Mouse (Mus musculus): ENCODE data around the gene Eif3k. TPM values are rescaled to one million over a fixed set of nuclear protein-coding genes. Genes with fewer than 3 reads are reported as not detected.

The Eif3k gene
- polyA plus RNA-seq, 1 experiment from 2014 or later: 339 TPM

DNA sequence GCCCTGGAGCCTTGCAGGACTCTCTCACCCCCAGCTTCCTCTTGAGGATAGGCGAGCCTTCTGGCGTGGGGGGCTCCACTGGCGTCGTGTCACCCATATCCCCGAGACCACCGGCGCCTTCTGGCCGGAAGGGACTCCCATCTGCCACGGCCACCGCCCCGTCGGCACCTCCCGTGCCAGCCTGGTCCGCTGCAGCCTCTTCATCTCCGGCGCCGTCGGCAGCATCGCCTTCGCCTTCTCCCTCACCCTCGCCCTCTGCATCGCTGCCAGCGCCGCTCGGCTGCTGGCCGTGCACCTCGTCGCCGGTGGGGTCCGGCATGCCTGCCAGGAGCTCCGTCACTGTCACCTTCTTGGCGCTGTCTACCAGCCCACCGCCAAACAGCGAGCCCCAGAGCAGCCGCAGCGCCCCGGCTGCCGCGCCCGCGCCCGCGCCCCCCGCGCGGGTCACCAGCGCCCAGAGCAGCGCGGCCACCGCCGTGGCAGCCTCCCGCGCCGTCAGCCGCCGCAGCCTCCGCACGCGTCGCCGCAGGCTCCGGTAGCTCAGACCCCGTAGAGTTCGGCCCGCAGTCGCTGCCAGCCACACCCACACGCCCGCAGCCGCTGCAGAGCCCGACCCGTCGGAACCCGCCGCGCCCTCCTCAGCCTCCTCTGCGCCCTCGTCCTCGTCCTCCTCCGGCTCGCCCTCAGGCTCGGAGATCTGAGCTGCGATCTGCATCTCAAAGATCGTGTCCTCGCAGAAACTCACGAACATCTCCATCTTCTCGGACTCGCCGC lies 38.0 kb upstream of the Eif3k start:
- H3K27ac ChIP-seq (ENCODE audit: low read length): no peak overlapping the region
- no peaks in the 10 kb centered on the region for H3K9me3 ChIP-seq (replicated peaks; ENCODE audit: control insufficient read depth, low read length)
- H3K36me3 ChIP-seq (ENCODE audit: control insufficient read depth, insufficient read depth, low read length): no peaks in the 10 kb centered on the region
- 0 out of 2 replicates have a peak, but pooled peaks cover 7% of the 10 kb centered on the region for H3K4me1 ChIP-seq (ENCODE audit: control insufficient read depth, insufficient read depth, low read length)
- peak overlapping the region; percentile 47 for H3K4me3 ChIP-seq (replicated peaks; ENCODE audit: low read length)
- peak overlapping the region; percentile 51 for H3K9ac ChIP-seq (ENCODE audit: low read length)
- WGBS: 3% methylated on average over 87 of the region's 88 CpGs
- peak; percentile 14; the same call in 1 of the 2 replicates for ATAC-seq (ENCODE audit: insufficient read depth, low FRiP score)
- peak overlapping the region; percentile 66 for H3K4me2 ChIP-seq (ENCODE audit: low read depth, low read length)
- peaks cover 32% of the 10 kb centered on the region for H3K27me3 ChIP-seq (ENCODE audit: control insufficient read depth, insufficient read depth, low read length)

DNA sequence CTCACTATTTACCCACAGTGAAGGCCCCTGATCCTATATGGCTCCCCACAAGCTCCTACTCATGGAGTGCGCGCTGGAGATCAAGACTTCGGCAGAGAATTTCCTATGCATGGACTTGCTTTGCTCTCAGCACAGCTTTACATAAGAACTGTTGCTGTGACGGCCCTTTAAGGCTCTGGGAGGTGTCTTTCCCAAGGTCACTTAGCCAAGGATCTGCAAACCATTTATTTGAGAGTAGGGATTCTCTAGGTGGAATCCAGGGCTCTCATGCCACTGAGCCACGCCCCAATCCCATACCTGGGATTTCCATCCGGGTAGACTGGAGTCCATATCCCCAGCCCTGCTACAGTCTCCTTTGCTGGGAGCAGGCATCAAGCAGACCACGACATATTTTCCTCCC lies 35.6 kb upstream of the Eif3k start:
- ATAC-seq (ENCODE audit: insufficient read depth, low FRiP score): no peak
- Histone ChIP-seq H3K9ac (ENCODE audit: low read length) (no peak overlapping the region), H3K4me3 (replicated peaks; ENCODE audit: low read length) (no peak overlapping the region), H3K4me2 (ENCODE audit: low read depth, low read length) (no peak overlapping the region), H3K36me3 (ENCODE audit: control insufficient read depth, insufficient read depth, low read length) (no peaks in the 10 kb centered on the region), H3K27me3 (ENCODE audit: control insufficient read depth, insufficient read depth, low read length) (peaks cover 32% of the 10 kb centered on the region), H3K9me3 (replicated peaks; ENCODE audit: control insufficient read depth, low read length) (no peaks in the 10 kb centered on the region), H3K27ac (ENCODE audit: low read length) (no peak overlapping the region), H3K4me1 (ENCODE audit: control insufficient read depth, insufficient read depth, low read length) (0 out of 2 replicates have a peak, but pooled peaks cover 7% of the 10 kb centered on the region)
- 82% methylated on average over 7 of the region's 7 CpGs for WGBS

DNA sequence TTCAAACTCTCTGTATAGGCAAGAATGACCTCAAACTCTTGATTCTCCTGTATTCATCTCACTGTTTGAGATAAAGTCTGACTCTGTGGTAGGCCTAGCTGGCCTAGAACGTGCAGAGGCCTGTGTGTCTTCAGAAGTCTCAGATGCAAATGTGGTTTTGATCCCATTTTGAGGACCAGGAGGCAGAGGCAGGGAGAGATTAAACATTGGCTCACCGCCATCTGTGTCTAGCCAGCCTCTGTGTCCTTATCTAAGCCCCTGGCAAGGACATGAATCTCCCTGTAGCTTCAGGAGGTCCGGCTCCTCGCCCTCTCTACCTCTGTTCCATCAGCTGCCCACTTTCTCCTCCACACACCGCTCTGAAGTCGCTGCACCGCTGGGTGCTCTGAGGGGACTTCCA lies 34.8 kb upstream of the Eif3k start:
- no peak overlapping the region for H3K4me2 ChIP-seq (ENCODE audit: low read depth, low read length)
- 0 out of 2 replicates have a peak, but pooled peaks cover 7% of the 10 kb centered on the region for H3K4me1 ChIP-seq (ENCODE audit: control insufficient read depth, insufficient read depth, low read length)
- H3K4me3 ChIP-seq (replicated peaks; ENCODE audit: low read length): no peak overlapping the region
- no peaks in the 10 kb centered on the region for H3K36me3 ChIP-seq (ENCODE audit: control insufficient read depth, insufficient read depth, low read length)
- no peak overlapping the region for H3K9ac ChIP-seq (ENCODE audit: low read length)
- no peak overlapping the region for H3K27ac ChIP-seq (ENCODE audit: low read length)
- H3K27me3 ChIP-seq (ENCODE audit: control insufficient read depth, insufficient read depth, low read length): peaks cover 32% of the 10 kb centered on the region
- 87% methylated on average over 7 of the region's 7 CpGs for WGBS
- ATAC-seq (ENCODE audit: insufficient read depth, low FRiP score): no peak
- H3K9me3 ChIP-seq (replicated peaks; ENCODE audit: control insufficient read depth, low read length): no peaks in the 10 kb centered on the region

DNA sequence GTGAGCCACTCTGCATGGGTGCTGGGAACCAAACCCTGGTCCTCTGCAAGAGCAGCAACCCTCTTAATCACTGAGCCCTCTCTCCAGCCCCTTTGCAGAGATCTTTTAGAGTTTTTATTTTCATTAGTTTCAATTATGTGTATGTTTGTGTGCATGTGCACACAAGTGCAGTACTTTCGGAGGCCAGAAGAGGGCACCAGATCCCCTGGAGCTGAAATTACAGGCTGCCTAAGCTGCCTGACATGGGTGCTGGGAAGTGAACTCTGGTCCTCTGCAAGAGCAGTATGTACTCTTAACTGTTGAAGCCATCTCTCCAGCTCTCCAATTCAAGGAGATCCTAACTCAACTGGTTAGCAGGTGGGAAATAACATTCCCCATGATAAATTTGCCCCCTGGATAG lies 33.3 kb upstream of the Eif3k start:
- Histone ChIP-seq H3K4me2 (ENCODE audit: low read depth, low read length) (no peak overlapping the region), H3K27me3 (ENCODE audit: control insufficient read depth, insufficient read depth, low read length) (peaks cover 23% of the 10 kb centered on the region), H3K36me3 (ENCODE audit: control insufficient read depth, insufficient read depth, low read length) (no peaks in the 10 kb centered on the region), H3K4me1 (ENCODE audit: control insufficient read depth, insufficient read depth, low read length) (0 out of 2 replicates have a peak, but pooled peaks cover 7% of the 10 kb centered on the region), H3K9me3 (replicated peaks; ENCODE audit: control insufficient read depth, low read length) (0 out of 2 replicates have a peak, but pooled peaks cover 3% of the 10 kb centered on the region), H3K9ac (ENCODE audit: low read length) (no peak overlapping the region), H3K4me3 (replicated peaks; ENCODE audit: low read length) (no peak overlapping the region), H3K27ac (ENCODE audit: low read length) (no peak overlapping the region)
- 85% methylated on average over 1 of the region's 1 CpGs for WGBS
- ATAC-seq (ENCODE audit: insufficient read depth, low FRiP score): no peak

DNA sequence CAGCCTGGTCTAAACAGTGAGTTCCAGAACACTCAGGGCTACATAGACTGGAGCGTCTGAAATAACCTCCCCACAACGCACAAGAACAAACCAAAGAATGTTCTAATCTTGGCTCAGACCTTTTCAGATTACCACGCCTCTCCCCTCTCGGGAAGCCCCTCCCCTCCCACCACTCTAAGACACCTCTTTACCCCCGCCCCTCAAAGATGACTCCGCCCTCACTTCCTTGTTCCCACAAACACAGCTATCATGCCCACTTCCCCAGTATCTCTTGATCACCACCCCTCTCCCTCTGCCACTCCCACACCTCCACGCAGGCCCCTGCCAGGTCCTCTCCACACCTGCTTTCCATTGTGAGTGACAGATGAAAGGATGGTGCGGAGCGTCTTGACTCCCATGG lies 27.1 kb upstream of the Eif3k start:
- ATAC-seq (ENCODE audit: insufficient read depth, low FRiP score): no peak
- H3K4me1 ChIP-seq (ENCODE audit: control insufficient read depth, insufficient read depth, low read length): no peaks in the 10 kb centered on the region
- WGBS: 68% methylated on average over 9 of the region's 9 CpGs

DNA sequence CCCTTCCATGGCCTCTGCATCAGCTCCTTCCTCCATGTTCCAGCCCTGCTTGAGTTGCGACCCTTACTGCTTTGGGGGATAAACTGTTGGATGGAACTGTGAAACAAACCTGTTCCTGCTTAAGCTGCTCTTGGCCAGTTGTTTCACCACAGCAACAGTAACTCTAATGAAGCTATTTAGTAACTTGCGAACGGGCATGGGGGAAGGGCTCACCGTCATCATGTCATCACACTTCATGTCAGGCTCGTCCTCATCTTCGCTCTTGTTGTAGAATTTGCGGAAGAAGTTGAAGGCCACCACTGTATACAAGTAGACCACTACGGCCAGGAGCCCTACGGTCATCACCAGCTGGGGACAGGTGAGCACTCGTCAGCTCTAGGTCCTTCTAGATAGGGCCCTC lies 26.5 kb upstream of the Eif3k start:
- H3K27me3 ChIP-seq (ENCODE audit: control insufficient read depth, insufficient read depth, low read length): no peaks in the 10 kb centered on the region
- WGBS: 95% methylated on average over 10 of the region's 10 CpGs

More for the DNA sequence above, 27.1 kb upstream of the Eif3k start:
- Histone ChIP-seq H3K4me3 (replicated peaks; ENCODE audit: low read length) (no peak overlapping the region), H3K9me3 (replicated peaks; ENCODE audit: control insufficient read depth, low read length) (0 out of 2 replicates have a peak, but pooled peaks cover 3% of the 10 kb centered on the region), H3K27me3 (ENCODE audit: control insufficient read depth, insufficient read depth, low read length) (no peaks in the 10 kb centered on the region), H3K27ac (ENCODE audit: low read length) (no peak overlapping the region), H3K4me2 (ENCODE audit: low read depth, low read length) (no peak overlapping the region), H3K36me3 (ENCODE audit: control insufficient read depth, insufficient read depth, low read length) (no peaks in the 10 kb centered on the region), H3K9ac (ENCODE audit: low read length) (no peak overlapping the region)

DNA sequence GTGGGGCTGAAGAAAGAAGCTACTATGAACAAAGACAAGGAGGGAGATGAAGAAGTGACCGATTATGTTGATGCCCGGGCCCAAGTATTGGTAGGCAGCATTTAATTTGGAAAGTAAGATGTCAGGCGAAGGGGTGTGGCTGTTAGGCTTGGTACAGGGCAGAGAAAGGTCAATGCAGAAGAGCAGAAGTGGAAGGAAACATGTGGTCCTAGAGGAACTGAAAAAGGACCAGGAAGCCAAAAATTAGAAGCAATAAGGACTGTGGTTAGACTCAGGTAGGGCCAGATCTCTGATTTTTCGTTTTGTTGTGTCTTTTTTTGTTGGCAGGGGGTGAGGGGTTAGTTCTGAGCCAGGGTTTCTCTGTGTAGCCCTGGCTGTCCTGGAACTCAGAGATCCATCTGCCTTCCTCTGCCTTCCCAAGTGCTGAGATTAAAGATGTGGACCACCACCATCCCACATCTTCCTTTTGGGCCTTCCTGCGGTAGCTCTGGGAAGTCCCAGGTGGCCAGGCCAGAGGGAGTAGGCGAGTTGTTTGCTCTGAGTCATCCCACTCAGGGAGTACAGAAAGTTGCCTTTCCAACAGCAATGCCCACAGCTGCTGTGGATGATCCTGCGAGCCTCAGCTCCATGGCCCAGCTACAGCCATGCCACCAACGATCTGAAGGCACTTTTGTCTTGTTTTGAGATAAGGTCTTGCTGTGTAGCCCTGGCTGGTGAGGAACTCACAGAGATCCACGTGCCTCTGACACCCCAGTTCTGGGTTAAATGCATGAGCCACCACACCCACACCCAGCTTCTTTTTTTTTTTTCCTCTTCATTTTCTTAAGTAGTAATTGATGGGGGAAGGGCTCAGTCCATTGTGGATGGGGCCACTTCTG lies 25.8 kb upstream of the Eif3k start:
- Histone ChIP-seq H3K9me3 (replicated peaks; ENCODE audit: control insufficient read depth, low read length) (0 out of 2 replicates have a peak, but pooled peaks cover 3% of the 10 kb centered on the region), H3K4me1 (ENCODE audit: control insufficient read depth, insufficient read depth, low read length) (no peaks in the 10 kb centered on the region), H3K36me3 (ENCODE audit: control insufficient read depth, insufficient read depth, low read length) (no peaks in the 10 kb centered on the region), H3K9ac (ENCODE audit: low read length) (no peak overlapping the region; the same call in 1 of the 2 replicates), H3K4me3 (replicated peaks; ENCODE audit: low read length) (no peak overlapping the region), H3K27me3 (ENCODE audit: control insufficient read depth, insufficient read depth, low read length) (no peaks in the 10 kb centered on the region), H3K4me2 (ENCODE audit: low read depth, low read length) (no peak overlapping the region), H3K27ac (ENCODE audit: low read length) (no peak overlapping the region)
- no peak for ATAC-seq (ENCODE audit: insufficient read depth, low FRiP score)
- WGBS: 68% methylated on average over 9 of the region's 9 CpGs

More for the DNA sequence above, 26.5 kb upstream of the Eif3k start:
- ATAC-seq (ENCODE audit: insufficient read depth, low FRiP score): no peak
- Histone ChIP-seq H3K27ac (ENCODE audit: low read length) (no peak overlapping the region), H3K4me2 (ENCODE audit: low read depth, low read length) (no peak overlapping the region), H3K36me3 (ENCODE audit: control insufficient read depth, insufficient read depth, low read length) (no peaks in the 10 kb centered on the region), H3K4me3 (replicated peaks; ENCODE audit: low read length) (no peak overlapping the region), H3K9me3 (replicated peaks; ENCODE audit: control insufficient read depth, low read length) (0 out of 2 replicates have a peak, but pooled peaks cover 3% of the 10 kb centered on the region), H3K4me1 (ENCODE audit: control insufficient read depth, insufficient read depth, low read length) (no peaks in the 10 kb centered on the region), H3K9ac (ENCODE audit: low read length) (no peak overlapping the region)

DNA sequence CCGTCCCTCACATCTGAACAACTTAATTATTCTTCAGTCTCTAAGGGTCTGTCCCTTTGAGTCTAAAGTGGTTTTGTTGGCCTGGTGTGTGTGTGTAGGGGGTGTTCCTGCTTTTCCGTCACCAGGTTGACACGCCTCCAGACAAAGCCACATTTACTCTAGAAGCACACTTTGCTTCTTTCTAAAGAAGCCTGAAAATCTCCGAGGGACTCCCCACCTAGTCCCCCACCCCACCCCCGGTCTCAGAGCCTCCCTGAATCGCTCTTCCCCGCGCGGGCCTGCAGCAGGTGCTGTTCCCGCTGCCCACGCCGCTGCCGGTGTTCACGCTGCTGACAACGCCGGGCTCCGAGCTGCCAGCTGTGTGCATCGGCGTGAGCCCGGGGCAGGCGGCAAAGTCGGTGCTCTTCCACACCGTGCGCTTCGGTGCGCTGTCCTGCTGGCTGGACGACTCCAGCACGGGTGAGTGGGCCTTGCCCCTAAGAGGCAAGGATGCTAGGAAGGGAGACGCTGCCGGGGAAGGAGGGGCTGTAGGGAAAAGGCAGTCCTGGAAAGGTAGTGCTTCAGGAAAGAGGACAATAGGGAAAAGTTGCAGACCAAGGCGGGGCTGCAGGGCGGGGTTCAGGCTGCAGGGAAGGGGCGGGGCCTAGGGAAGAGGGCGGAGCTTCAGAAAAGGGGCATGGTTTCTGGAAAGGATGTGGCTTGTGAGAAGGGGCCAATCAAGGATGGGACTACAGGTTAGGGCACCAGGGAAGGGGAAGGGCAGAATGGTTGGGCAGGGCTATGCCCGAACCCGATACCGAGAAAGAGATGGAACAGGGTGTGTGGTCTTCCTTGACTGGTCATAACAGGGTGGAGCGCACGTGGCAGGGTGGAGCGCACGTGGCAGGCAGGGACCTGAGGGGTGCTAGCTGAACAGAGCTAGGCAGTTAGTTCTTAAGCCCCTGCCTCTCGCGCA lies 19.3 kb upstream of the Eif3k start:
- Histone ChIP-seq H3K27me3 (ENCODE audit: control insufficient read depth, insufficient read depth, low read length) (no peaks in the 10 kb centered on the region), H3K4me2 (ENCODE audit: low read depth, low read length) (peak overlapping the region; percentile 98), H3K27ac (ENCODE audit: low read length) (peak overlapping the region; percentile 80), H3K9me3 (replicated peaks; ENCODE audit: control insufficient read depth, low read length) (no peaks in the 10 kb centered on the region; the same call in 1 of the 2 replicates), H3K4me3 (replicated peaks; ENCODE audit: low read length) (peak overlapping the region; percentile 61), H3K36me3 (ENCODE audit: control insufficient read depth, insufficient read depth, low read length) (no peaks in the 10 kb centered on the region), H3K9ac (ENCODE audit: low read length) (peak overlapping the region; percentile 78), H3K4me1 (ENCODE audit: control insufficient read depth, insufficient read depth, low read length) (peaks cover 9% of the 10 kb centered on the region; the same call in 1 of the 2 replicates)
- WGBS: 6% methylated on average over 43 of the region's 43 CpGs
- peak; percentile 81 for ATAC-seq (ENCODE audit: insufficient read depth, low FRiP score)
